Mouse (Mus musculus): ENCODE measurements around the gene Prkx. TPM values are rescaled to one million over a fixed set of nuclear protein-coding genes. Genes with fewer than 3 reads are reported as not detected.

Gene Prkx
- polyA plus RNA-seq, 1 experiment: 4.6 TPM

GRCm38 (mm10) chrX:77794962-77795857 lies 868 bp downstream of the Prkx start:
- H3K36me3 ChIP-seq (replicated peaks; ENCODE audit: low read length): no peaks in the 10 kb centered on the region
- peaks cover 10% of the 10 kb centered on the region for H3K27me3 ChIP-seq (replicated peaks)
- no peaks in the 10 kb centered on the region for H3K9me3 ChIP-seq
- H3K4me1 ChIP-seq: peaks cover 34% of the 10 kb centered on the region
- peak overlapping the region; percentile 96 for H3K4me3 ChIP-seq (replicated peaks)
- no peak for TF ChIP-seq FLI1 (IDR thresholded peaks at IDR 0.05; ENCODE audit: low read length)
- no peak for TF ChIP-seq GATA1 (IDR thresholded peaks at IDR 0.05; ENCODE audit: borderline replicate concordance, low read length)

- Histone ChIP-seq H3K9me3 (no peaks in the 10 kb centered on the region), H3K4me1 (peaks cover 24% of the 10 kb centered on the region), H3K27me3 (replicated peaks) (peaks cover 10% of the 10 kb centered on the region), H3K36me3 (replicated peaks; ENCODE audit: low read length) (peaks cover 13% of the 10 kb centered on the region), H3K4me3 (replicated peaks) (no peak overlapping the region)
- TF ChIP-seq GATA1 (IDR thresholded peaks at IDR 0.05; ENCODE audit: borderline replicate concordance, low read length) (no peak), FLI1 (IDR thresholded peaks at IDR 0.05; ENCODE audit: low read length) (no peak)
Measured at GRCm38 (mm10) chrX:77788675-77789074, 7.4 kb downstream of the Prkx start.

- Histone ChIP-seq H3K9me3 (no peaks in the 10 kb centered on the region), H3K27me3 (replicated peaks) (peaks cover 12% of the 10 kb centered on the region), H3K4me3 (replicated peaks) (no peak overlapping the region), H3K36me3 (replicated peaks; ENCODE audit: low read length) (peaks cover 26% of the 10 kb centered on the region), H3K4me1 (peaks cover 12% of the 10 kb centered on the region)
- TF ChIP-seq GATA1 (IDR thresholded peaks at IDR 0.05; ENCODE audit: borderline replicate concordance, low read length) (no peak), FLI1 (IDR thresholded peaks at IDR 0.05; ENCODE audit: low read length) (no peak)
Measured at GRCm38 (mm10) chrX:77786354-77786753, 9.7 kb downstream of the Prkx start.

GRCm38 (mm10) chrX:77777822-77778221 lies 18.3 kb downstream of the Prkx start:
- Histone ChIP-seq H3K4me1 (peaks cover 4% of the 10 kb centered on the region), H3K9me3 (no peaks in the 10 kb centered on the region), H3K36me3 (replicated peaks; ENCODE audit: low read length) (peaks cover 22% of the 10 kb centered on the region), H3K27me3 (replicated peaks) (peaks cover 2% of the 10 kb centered on the region), H3K4me3 (replicated peaks) (no peak overlapping the region)
- TF ChIP-seq FLI1 (IDR thresholded peaks at IDR 0.05; ENCODE audit: low read length): no peak
- no peak for TF ChIP-seq GATA1 (IDR thresholded peaks at IDR 0.05; ENCODE audit: borderline replicate concordance, low read length)

- peaks cover 35% of the 10 kb centered on the region for H3K36me3 ChIP-seq (replicated peaks; ENCODE audit: low read length)
Measured at GRCm38 (mm10) chrX:77765153-77765552, 30.9 kb downstream of the Prkx start.

GRCm38 (mm10) chrX:77744260-77744659 lies 51.8 kb downstream of the Prkx start:
- TF ChIP-seq GATA1 (IDR thresholded peaks at IDR 0.05; ENCODE audit: borderline replicate concordance, low read length): no peak
- TF ChIP-seq FLI1 (IDR thresholded peaks at IDR 0.05; ENCODE audit: low read length): no peak
- Histone ChIP-seq H3K36me3 (replicated peaks; ENCODE audit: low read length) (no peaks in the 10 kb centered on the region), H3K27me3 (replicated peaks) (peaks cover 2% of the 10 kb centered on the region), H3K9me3 (no peaks in the 10 kb centered on the region), H3K4me1 (no peaks in the 10 kb centered on the region), H3K4me3 (replicated peaks) (no peak overlapping the region)

More at GRCm38 (mm10) chrX:77765153-77765552, 30.9 kb downstream of the Prkx start:
- Histone ChIP-seq H3K9me3 (no peaks in the 10 kb centered on the region), H3K4me3 (replicated peaks) (no peak overlapping the region), H3K27me3 (replicated peaks) (peaks cover 5% of the 10 kb centered on the region), H3K4me1 (no peaks in the 10 kb centered on the region)
- TF ChIP-seq GATA1 (IDR thresholded peaks at IDR 0.05; ENCODE audit: borderline replicate concordance, low read length) (no peak), FLI1 (IDR thresholded peaks at IDR 0.05; ENCODE audit: low read length) (no peak)

- no peaks in the 10 kb centered on the region for H3K36me3 ChIP-seq (replicated peaks; ENCODE audit: low read length)
- peaks cover 3% of the 10 kb centered on the region for H3K27me3 ChIP-seq (replicated peaks)
- TF ChIP-seq GATA1 (IDR thresholded peaks at IDR 0.05; ENCODE audit: borderline replicate concordance, low read length) (no peak), FLI1 (IDR thresholded peaks at IDR 0.05; ENCODE audit: low read length) (no peak)
- H3K4me1 ChIP-seq: no peaks in the 10 kb centered on the region
- no peak overlapping the region for H3K4me3 ChIP-seq (replicated peaks)
- H3K9me3 ChIP-seq: no peaks in the 10 kb centered on the region
Measured at GRCm38 (mm10) chrX:77741383-77741782, 54.7 kb downstream of the Prkx start.

- no peaks in the 10 kb centered on the region for H3K36me3 ChIP-seq (replicated peaks; ENCODE audit: low read length)
- H3K9me3 ChIP-seq: no peaks in the 10 kb centered on the region
- H3K4me3 ChIP-seq (replicated peaks): no peak overlapping the region
- H3K4me1 ChIP-seq: no peaks in the 10 kb centered on the region
- no peak for TF ChIP-seq FLI1 (IDR thresholded peaks at IDR 0.05; ENCODE audit: low read length)
- TF ChIP-seq GATA1 (IDR thresholded peaks at IDR 0.05; ENCODE audit: borderline replicate concordance, low read length): no peak
- H3K27me3 ChIP-seq (replicated peaks): peaks cover 5% of the 10 kb centered on the region
Measured at GRCm38 (mm10) chrX:77733930-77734536, 62.0 kb downstream of the Prkx start.

GRCm38 (mm10) chrX:77720298-77720697 lies 75.8 kb downstream of the Prkx start:
- H3K9me3 ChIP-seq: no peaks in the 10 kb centered on the region
- H3K27me3 ChIP-seq (replicated peaks): peaks cover 12% of the 10 kb centered on the region
- H3K4me1 ChIP-seq: no peaks in the 10 kb centered on the region
- H3K4me3 ChIP-seq (replicated peaks): no peak overlapping the region
- H3K36me3 ChIP-seq (replicated peaks; ENCODE audit: low read length): no peaks in the 10 kb centered on the region
- no peak for TF ChIP-seq GATA1 (IDR thresholded peaks at IDR 0.05; ENCODE audit: borderline replicate concordance, low read length)

Other genes starting within 250 kb of the Prkx start
- not detected in 2 replicates for gene Pbsn, start 57.3 kb upstream of the Prkx start, polyA plus RNA-seq (2012; ENCODE audit: insufficient read depth, low replicate concordance)
- gene Gm14744, start 68.5 kb upstream of the Prkx start, polyA plus RNA-seq (2012; ENCODE audit: insufficient read depth, low replicate concordance): not detected in 2 replicates
- gene 5430402E10Rik, start 128.8 kb upstream of the Prkx start, polyA plus RNA-seq (2012; ENCODE audit: insufficient read depth, low replicate concordance): not detected in 2 replicates